Comparison of ENCODE assay signal across 9 mouse cellular contexts in genomic region chr10:61877787-61878186, GRCm38 (mm10).
DNase-seq lines count a peak whose midpoint lies in the region; ATAC-seq lines count a peak whose summit lies in the region.
"Had no signal": no experiment of that assay in that cellular context is flagged by ENCODE, and none has a peak within 500 bp of the region (broad histone marks: within the 10 kb centered on the region; RNA-seq: fewer than 3 reads in every experiment).

No protein-coding gene starts in this region.

- 11% methylated on average over 6 of the region's 6 CpGs for WGBS in intestine, embryonic 15.5 days
- WGBS in midbrain, embryonic 11.5 days = 8% methylated on average over 6 of the region's 6 CpGs

- no peaks in the 10 kb centered on the region for H3K9me3 ChIP-seq in intestine, embryonic 15.5 days
- H3K9me3 ChIP-seq in midbrain, embryonic 11.5 days (ENCODE audit: control insufficient read depth, low read length) = no peaks in the 10 kb centered on the region
- H3K9me3 ChIP-seq: neural tube, embryonic 12.5 days had no signal

- no peak overlapping the region for H3K27ac ChIP-seq in intestine, embryonic 15.5 days
- no peak overlapping the region for H3K27ac ChIP-seq in midbrain, embryonic 11.5 days (ENCODE audit: low read depth, low read length)
- H3K27ac ChIP-seq: neural tube, embryonic 12.5 days had no signal

- no peaks in the 10 kb centered on the region for H3K36me3 ChIP-seq in intestine, embryonic 15.5 days
- no peaks in the 10 kb centered on the region for H3K36me3 ChIP-seq in midbrain, embryonic 11.5 days (ENCODE audit: control insufficient read depth, insufficient read depth, low read length)
- H3K36me3 ChIP-seq: neural tube, embryonic 12.5 days had no signal

- intact Hi-C loops in left cerebral cortex, postnatal 14 days (cut with DNase I) = loop anchor here (5.0 kb wide), 2 partner anchors 100 to 225 kb away; partner anchors contain the start of gene Col13a1

- no peak overlapping the region for H3K4me3 ChIP-seq in intestine, embryonic 15.5 days (replicated peaks)
- H3K4me3 ChIP-seq in midbrain, embryonic 11.5 days (ENCODE audit: low read depth, low read length) = no peak overlapping the region
- H3K4me3 ChIP-seq: neural tube, embryonic 12.5 days had no signal

- DNase-seq in CD4-positive, CD25-positive, alpha-beta regulatory T cell, adult 2 months (ENCODE audit: low read depth, low spot score) = peak; percentile 57
- DNase-seq in gastrocnemius, postnatal 10 days = peak; percentile 88
- peak; percentile 34 to 60 for DNase-seq in left cerebral cortex, postnatal 14 days (ENCODE audit: low spot score in 2 of 2)
- DNase-seq in midbrain, embryonic 11.5 days (ENCODE audit: low spot score, missing footprints) = peak; percentile 97
- DNase-seq in spleen, postnatal 14 days (ENCODE audit: low spot score in 2 of 2) = peak; percentile 18 to 47

- no peak overlapping the region for H3K4me2 ChIP-seq in intestine, embryonic 15.5 days (replicated peaks)
- no peak overlapping the region for H3K4me2 ChIP-seq in midbrain, embryonic 11.5 days
- H3K4me2 ChIP-seq: neural tube, embryonic 12.5 days had no signal

- no peaks in the 10 kb centered on the region for H3K27me3 ChIP-seq in intestine, embryonic 15.5 days (replicated peaks)
- no peaks in the 10 kb centered on the region for H3K27me3 ChIP-seq in midbrain, embryonic 11.5 days (ENCODE audit: control insufficient read depth, insufficient read depth, low read length)

- peaks cover 13% of the 10 kb centered on the region for H3K4me1 ChIP-seq in intestine, embryonic 15.5 days (replicated peaks)
- 0 out of 2 replicates have a peak, but pooled peaks cover 3% of the 10 kb centered on the region for H3K4me1 ChIP-seq in midbrain, embryonic 11.5 days (ENCODE audit: control insufficient read depth, insufficient read depth, low read length)

- no peak overlapping the region for H3K9ac ChIP-seq in intestine, embryonic 15.5 days
- no peak overlapping the region for H3K9ac ChIP-seq in midbrain, embryonic 11.5 days (ENCODE audit: low read length)
- H3K9ac ChIP-seq: neural tube, embryonic 12.5 days had no signal

- ATAC-seq in CD4-positive, CD25-positive, alpha-beta regulatory T cell, adult 4 months = no peak
- ATAC-seq in common myeloid progenitor, adult 5-6 weeks (replicated peaks; ENCODE audit: low read depth, poor library complexity, severe bottlenecking) = peak; percentile 89
- ATAC-seq in intestine, embryonic 15.5 days = 0 out of 2 replicates have a peak, but pooled peaks have one; percentile 52
- peak; percentile 51; the same call in 1 of the 2 replicates for ATAC-seq in midbrain, embryonic 11.5 days (ENCODE audit: low FRiP score)

Comparison
In these comparisons a context has a peak if more than half of its experiments do, and no peak if none do; other contexts are left out.
1. DNase-seq: peak in every context shown above with its lines; median percentile 97 in midbrain, embryonic 11.5 days; 88 in gastrocnemius, postnatal 10 days; 57 in CD4-positive, CD25-positive, alpha-beta regulatory T cell, adult 2 months; 47 in left cerebral cortex, postnatal 14 days; 32 in spleen, postnatal 14 days.